Mouse (Mus musculus): Measurements from ENCODE around the gene Adcy5. TPM values are rescaled to one million over a fixed set of nuclear protein-coding genes. Genes with fewer than 3 reads are reported as not detected.

Gene Adcy5
- polyA plus RNA-seq, 2 experiments = 0.10 to 0.32 TPM

DNA sequence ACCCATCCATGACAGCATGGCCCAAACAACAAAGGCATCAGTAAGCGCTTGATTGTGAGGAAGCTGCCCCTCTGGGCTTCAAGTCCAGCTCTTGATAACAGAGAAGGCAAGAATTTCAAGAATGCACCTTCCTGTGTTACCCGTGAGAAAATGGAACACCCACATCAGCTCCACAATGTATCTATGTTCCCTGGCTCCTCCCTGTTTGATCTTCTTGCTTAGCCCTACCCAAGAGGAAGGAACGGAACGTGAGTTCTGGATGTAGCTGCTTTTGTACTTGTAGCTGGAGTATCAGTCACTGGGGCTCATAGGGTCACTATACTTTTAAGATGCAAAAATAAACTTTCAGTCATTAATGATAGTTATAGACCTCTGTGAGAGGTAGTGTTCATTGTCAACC, 34.1 kb upstream of the Adcy5 start:
- Histone ChIP-seq H3K9ac (replicated peaks) (no peak overlapping the region), H3K4me1 (replicated peaks; ENCODE audit: control insufficient read depth in 2 of 2, insufficient read depth in 2 of 2, low read length in 1 of 2) (no peaks in the 10 kb centered on the region), H3K27ac (no peak overlapping the region), H3K4me3 (ENCODE audit: insufficient read depth in 1 of 2, low read depth in 2 of 2, low read length in 2 of 2) (no peak overlapping the region), H3K9me3 (ENCODE audit: control insufficient read depth, low read length) (no peaks in the 10 kb centered on the region), H3K4me2 (ENCODE audit: low read depth) (no peak overlapping the region), H3K27me3 (ENCODE audit: control insufficient read depth, insufficient read depth, low read length) (no peaks in the 10 kb centered on the region), H3K36me3 (replicated peaks; ENCODE audit: control insufficient read depth, insufficient read depth, low read depth) (no peaks in the 10 kb centered on the region)
- DNase-seq (ENCODE audit: low read depth in 3 of 3, low spot score in 3 of 3) (no peak), ATAC-seq (ENCODE audit: insufficient read depth) (no peak)
- TF ChIP-seq CTCF (IDR thresholded peaks at IDR 0.05; ENCODE audit: low read depth) = no peak
- TF ChIP-seq EP300 (IDR thresholded peaks at IDR 0.05; ENCODE audit: low read depth) = no peak
- WGBS (ENCODE audit: insufficient replicate concordance) = 63% methylated on average over 4 of the region's 4 CpGs

- Histone ChIP-seq H3K9me3 (ENCODE audit: control insufficient read depth, low read length) (no peaks in the 10 kb centered on the region), H3K27ac (no peak overlapping the region), H3K4me3 (ENCODE audit: insufficient read depth in 1 of 2, low read depth in 2 of 2, low read length in 2 of 2) (no peak overlapping the region), H3K4me1 (replicated peaks; ENCODE audit: control insufficient read depth in 2 of 2, insufficient read depth in 2 of 2, low read length in 1 of 2) (no peaks in the 10 kb centered on the region), H3K4me2 (ENCODE audit: low read depth) (no peak overlapping the region), H3K9ac (replicated peaks) (no peak overlapping the region), H3K36me3 (replicated peaks; ENCODE audit: control insufficient read depth, insufficient read depth, low read depth) (no peaks in the 10 kb centered on the region), H3K27me3 (ENCODE audit: control insufficient read depth, insufficient read depth, low read length) (no peaks in the 10 kb centered on the region)
- no peak for TF ChIP-seq CTCF (IDR thresholded peaks at IDR 0.05; ENCODE audit: low read depth)
- TF ChIP-seq EP300 (IDR thresholded peaks at IDR 0.05; ENCODE audit: low read depth) = no peak
- DNase-seq (ENCODE audit: low read depth in 3 of 3, low spot score in 3 of 3) (no peak), ATAC-seq (ENCODE audit: insufficient read depth) (no peak)
- WGBS (ENCODE audit: insufficient replicate concordance) = 78% methylated on average over 5 of the region's 5 CpGs
These were observed 27.4 kb upstream of the Adcy5 start for GRCm38 (mm10) chr16:35127270-35127669.

DNA sequence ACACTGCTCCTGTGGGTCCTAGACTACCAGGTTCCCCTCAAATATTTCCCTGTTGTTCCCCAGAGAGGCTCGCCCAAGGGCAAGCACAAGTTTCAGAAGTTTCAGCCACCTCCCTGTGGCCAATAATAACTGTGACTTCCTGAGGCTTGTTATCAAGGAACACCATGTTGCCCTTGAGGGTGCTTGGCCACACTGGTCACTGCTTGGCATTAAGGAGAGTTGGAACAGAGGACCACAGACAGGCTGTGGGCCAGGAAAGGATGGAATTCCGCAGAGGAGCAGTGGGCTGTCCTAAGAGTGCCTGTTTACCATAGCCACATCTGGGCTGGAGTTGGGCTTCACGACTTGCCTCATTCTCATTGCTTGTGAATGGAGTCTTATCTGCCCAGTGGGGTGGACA, 24.5 kb upstream of the Adcy5 start:
- no peak for DNase-seq (ENCODE audit: low read depth in 3 of 3, low spot score in 3 of 3)
- H3K4me1 ChIP-seq (replicated peaks; ENCODE audit: control insufficient read depth in 2 of 2, insufficient read depth in 2 of 2, low read length in 1 of 2) = no peaks in the 10 kb centered on the region
- no peaks in the 10 kb centered on the region for H3K36me3 ChIP-seq (replicated peaks; ENCODE audit: control insufficient read depth, insufficient read depth, low read depth)
- H3K9ac ChIP-seq (replicated peaks) = no peak overlapping the region
- H3K4me3 ChIP-seq (ENCODE audit: insufficient read depth in 1 of 2, low read depth in 2 of 2, low read length in 2 of 2) = no peak overlapping the region
- no peak for ATAC-seq (ENCODE audit: insufficient read depth)
- no peak for TF ChIP-seq CTCF (IDR thresholded peaks at IDR 0.05; ENCODE audit: low read depth)
- no peak for TF ChIP-seq EP300 (IDR thresholded peaks at IDR 0.05; ENCODE audit: low read depth)
- H3K27me3 ChIP-seq (ENCODE audit: control insufficient read depth, insufficient read depth, low read length) = no peaks in the 10 kb centered on the region
- H3K4me2 ChIP-seq (ENCODE audit: low read depth) = no peak overlapping the region
- 32% methylated on average over 3 of the region's 3 CpGs for WGBS (ENCODE audit: insufficient replicate concordance)
- H3K9me3 ChIP-seq (ENCODE audit: control insufficient read depth, low read length) = no peaks in the 10 kb centered on the region
- no peak overlapping the region for H3K27ac ChIP-seq

GRCm38 (mm10) chr16:35139416-35139815, 15.3 kb upstream of the Adcy5 start:
- no peak for TF ChIP-seq EP300 (IDR thresholded peaks at IDR 0.05; ENCODE audit: low read depth)
- no peak for TF ChIP-seq CTCF (IDR thresholded peaks at IDR 0.05; ENCODE audit: low read depth)
- ATAC-seq (ENCODE audit: insufficient read depth) = no peak
- Histone ChIP-seq H3K27ac (no peak overlapping the region), H3K4me1 (replicated peaks; ENCODE audit: control insufficient read depth in 2 of 2, insufficient read depth in 2 of 2, low read length in 1 of 2) (no peaks in the 10 kb centered on the region), H3K27me3 (ENCODE audit: control insufficient read depth, insufficient read depth, low read length) (no peaks in the 10 kb centered on the region), H3K9ac (replicated peaks) (no peak overlapping the region), H3K9me3 (ENCODE audit: control insufficient read depth, low read length) (no peaks in the 10 kb centered on the region), H3K36me3 (replicated peaks; ENCODE audit: control insufficient read depth, insufficient read depth, low read depth) (no peaks in the 10 kb centered on the region), H3K4me3 (ENCODE audit: insufficient read depth in 1 of 2, low read depth in 2 of 2, low read length in 2 of 2) (no peak overlapping the region), H3K4me2 (ENCODE audit: low read depth) (no peak overlapping the region)
- WGBS (ENCODE audit: insufficient replicate concordance) = 64% methylated on average over 6 of the region's 6 CpGs
- DNase-seq (ENCODE audit: low read depth in 3 of 3, low spot score in 3 of 3) = no peak

GRCm38 (mm10) chr16:35139873-35140619, 14.6 kb upstream of the Adcy5 start:
- Histone ChIP-seq H3K4me2 (ENCODE audit: low read depth) (no peak overlapping the region), H3K4me3 (ENCODE audit: insufficient read depth in 1 of 2, low read depth in 2 of 2, low read length in 2 of 2) (no peak overlapping the region), H3K9me3 (ENCODE audit: control insufficient read depth, low read length) (no peaks in the 10 kb centered on the region), H3K36me3 (replicated peaks; ENCODE audit: control insufficient read depth, insufficient read depth, low read depth) (no peaks in the 10 kb centered on the region), H3K27me3 (ENCODE audit: control insufficient read depth, insufficient read depth, low read length) (no peaks in the 10 kb centered on the region), H3K9ac (replicated peaks) (no peak overlapping the region), H3K4me1 (replicated peaks; ENCODE audit: control insufficient read depth in 2 of 2, insufficient read depth in 2 of 2, low read length in 1 of 2) (no peaks in the 10 kb centered on the region), H3K27ac (no peak overlapping the region)
- TF ChIP-seq CTCF (IDR thresholded peaks at IDR 0.05; ENCODE audit: low read depth) (no peak), EP300 (IDR thresholded peaks at IDR 0.05; ENCODE audit: low read depth) (no peak)
- DNase-seq (ENCODE audit: low read depth in 3 of 3, low spot score in 3 of 3) (no peak), ATAC-seq (ENCODE audit: insufficient read depth) (no peak)
- WGBS (ENCODE audit: insufficient replicate concordance) = 33% methylated on average over 11 of the region's 11 CpGs
